Comparison of ENCODE assay signal across 11 mouse cellular contexts in the genomic region with DNA sequence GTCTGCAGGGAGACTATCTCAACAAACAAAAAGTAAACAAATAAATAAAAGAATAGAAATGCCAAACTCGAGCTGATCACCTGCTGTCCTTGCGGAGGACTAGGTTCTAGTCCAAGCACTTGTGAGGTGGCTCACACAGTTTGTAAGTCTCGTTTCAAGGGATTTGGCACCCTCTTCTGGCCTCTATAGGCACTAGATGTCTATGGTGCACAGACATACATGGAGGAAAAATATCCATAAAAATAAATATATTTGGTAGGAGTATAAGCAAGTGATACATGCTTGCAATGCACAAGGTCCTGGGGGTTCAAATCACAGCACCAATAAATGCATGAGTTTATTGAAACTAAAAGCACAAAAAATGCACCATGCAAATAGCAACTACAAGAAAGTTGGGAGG. TPM values are rescaled to one million over a fixed set of nuclear protein-coding genes. Genes with fewer than 3 reads are reported as not detected.
DNase-seq lines count a peak whose midpoint lies in the region; ATAC-seq and TF ChIP-seq lines count a peak whose summit lies in the region.
"Had no signal": no experiment of that assay in that cellular context is flagged by ENCODE, and none has a peak within 500 bp of the region (broad histone marks: within the 10 kb centered on the region; RNA-seq: fewer than 3 reads in every experiment).

No protein-coding gene starts in this region.

- peak; percentile 64; the same call in 1 of the 2 replicates for ATAC-seq in intestine, embryonic 15.5 days

- no peaks in the 10 kb centered on the region for H3K9me3 ChIP-seq in MEL (replicated peaks; ENCODE audit: insufficient read depth, low read length)
- H3K9me3 ChIP-seq in intestine, embryonic 15.5 days = no peaks in the 10 kb centered on the region
- H3K9me3 ChIP-seq: stomach, embryonic 15.5 days had no signal

- H3K4me1 ChIP-seq in MEL (ENCODE audit: control insufficient read depth in 1 of 2, insufficient read depth in 2 of 2, low read length in 2 of 2) = peaks cover 0 to 3% of the 10 kb centered on the region in 2 experiments; a peak in 2 of 4 replicates
- no peaks in the 10 kb centered on the region for H3K4me1 ChIP-seq in intestine, embryonic 15.5 days (replicated peaks)
- H3K4me1 ChIP-seq: stomach, embryonic 15.5 days had no signal

- no peak overlapping the region for H3K27ac ChIP-seq in MEL (ENCODE audit: control insufficient read depth, low read depth, low read length)
- H3K27ac ChIP-seq in intestine, embryonic 15.5 days = no peak overlapping the region
- H3K27ac ChIP-seq: macrophage; stomach, embryonic 15.5 days had no signal

- H3K9ac ChIP-seq in MEL (ENCODE audit: control insufficient read depth, low read depth, low read length, poor library complexity, severe bottlenecking) = no peak overlapping the region
- no peak overlapping the region for H3K9ac ChIP-seq in intestine, embryonic 15.5 days
- H3K9ac ChIP-seq: stomach, embryonic 15.5 days had no signal

- TF ChIP-seq POLR2A in MEL (IDR thresholded peaks at IDR 0.05; ENCODE audit: control insufficient read depth in 1 of 2, insufficient read depth in 1 of 2, low read depth in 1 of 2, low read length in 2 of 2, poor library complexity in 1 of 2) = no peak

- DNase-seq in heart, postnatal 4 days = peak; percentile 13
- no peak for DNase-seq in heart, adult 18-20 months
- DNase-seq in 416B (ENCODE audit: low read depth) (peak; percentile 75), MEL (ENCODE audit: low read depth, low spot score) (peak; percentile 75)
- no peak for DNase-seq in ovary, adult 18-20 months (ENCODE audit: low spot score)
- no peak for DNase-seq in layer of hippocampus, adult 11-12 months (ENCODE audit: low spot score)
- no peak for DNase-seq in c-Kit-positive CD71-positive TER-119-positive erythroid progenitor cells, embryonic 14.5 days (ENCODE audit: low spot score)

- no peaks in the 10 kb centered on the region for H3K79me2 ChIP-seq in MEL (ENCODE audit: control insufficient read depth, insufficient read depth, low read length, poor library complexity)

- peak; percentile 42 to 83 (median 44) for TF ChIP-seq CTCF in MEL (IDR thresholded peaks at IDR 0.05 in 2 of 3, conservative IDR thresholded peaks at IDR 0.05 in 1 of 3; ENCODE audit: control insufficient read depth in 1 of 3, insufficient read depth in 1 of 3, low read depth in 2 of 3, low read length in 3 of 3, poor library complexity in 1 of 3, severe bottlenecking in 1 of 3)

- TF ChIP-seq EP300 in MEL (IDR thresholded peaks at IDR 0.05; ENCODE audit: low read depth in 1 of 2, low read length in 2 of 2) = no peak

- no peak overlapping the region for H3K4me2 ChIP-seq in intestine, embryonic 15.5 days (replicated peaks)
- H3K4me2 ChIP-seq: stomach, embryonic 15.5 days had no signal

- TF ChIP-seq RAD21 in MEL (IDR thresholded peaks at IDR 0.05; ENCODE audit: low read depth, low read length) = peak; percentile 91

- no peak overlapping the region for H3K4me3 ChIP-seq in MEL (ENCODE audit: control insufficient read depth in 1 of 2, insufficient read depth in 1 of 2, low read depth in 2 of 2, low read length in 2 of 2)
- no peak overlapping the region for H3K4me3 ChIP-seq in intestine, embryonic 15.5 days (replicated peaks)
- H3K4me3 ChIP-seq: stomach, embryonic 15.5 days had no signal

- H3K27me3 ChIP-seq in MEL (ENCODE audit: control insufficient read depth in 1 of 2, insufficient read depth in 2 of 2, low read length in 2 of 2) = no peaks in the 10 kb centered on the region
- no peaks in the 10 kb centered on the region for H3K27me3 ChIP-seq in intestine, embryonic 15.5 days (replicated peaks)
- H3K27me3 ChIP-seq: stomach, embryonic 15.5 days had no signal

- no peaks in the 10 kb centered on the region for H3K36me3 ChIP-seq in MEL (ENCODE audit: control insufficient read depth in 1 of 2, insufficient read depth in 2 of 2, low read length in 2 of 2)
- H3K36me3 ChIP-seq in intestine, embryonic 15.5 days = 0 out of 2 replicates have a peak, but pooled peaks cover 5% of the 10 kb centered on the region
- H3K36me3 ChIP-seq: stomach, embryonic 15.5 days had no signal

- WGBS in intestine, embryonic 15.5 days = 58% methylated on average over 3 of the region's 3 CpGs

TF ChIP-seq in MEL, 35 proteins besides CTCF, POLR2A, EP300 and RAD21:
- TF ChIP-seq CHD2 (IDR thresholded peaks at IDR 0.05; ENCODE audit: low read length) (no peak), HCFC1 (IDR thresholded peaks at IDR 0.05; ENCODE audit: low read depth, low read length) (no peak), USF1 (IDR thresholded peaks at IDR 0.05; ENCODE audit: low read depth, low read length) (no peak), SMC3 (IDR thresholded peaks at IDR 0.05; ENCODE audit: low read depth, low read length) (peak; percentile 81), ZC3H11A (IDR thresholded peaks at IDR 0.05; ENCODE audit: low read depth, low read length) (peak; percentile 80)

RNA-seq across cellular contexts. Expression of a gene that starts 7.9 kb away (rescaled TPM):
- 1 to 10 TPM; 2.7 to 2.8 TPM for total RNA-seq in heart, postnatal 4 days (2021)
- total RNA-seq in heart, adult 18-20 months (2021) = 1 to 10 TPM; 1.6 to 1.8 TPM
- total RNA-seq in MEL (2012; rRNA removed) = 7.1 and 8.0 TPM in 2 replicates
- 1 to 10 TPM in 1 of 2 experiments, not detected in 1; 8.6 TPM for polyA plus RNA-seq in MEL (2012; ENCODE audit: insufficient read depth in 1 of 2, insufficient read length in 2 of 2, low read depth in 1 of 2, low replicate concordance in 2 of 2, missing spikeins in 1 of 2)
- polyA plus RNA-seq in intestine, embryonic 15.5 days (2015; fragmentation: Nextera tagmentation; extraction: Ambion mirVana) = 32.6 and 36.2 TPM in 2 replicates

RNA-seq across cellular contexts. Expression of a gene that starts 34.4 kb away (rescaled TPM):
- total RNA-seq in heart, postnatal 4 days (2021) = not detected
- not detected for total RNA-seq in heart, adult 18-20 months (2021)
- not detected in 2 replicates for total RNA-seq in MEL (2012; rRNA removed)
- under 1 TPM in 1 of 2 experiments, not detected in 1; 0.07 TPM for polyA plus RNA-seq in MEL (2012; ENCODE audit: insufficient read depth in 1 of 2, insufficient read length in 2 of 2, low read depth in 1 of 2, low replicate concordance in 2 of 2, missing spikeins in 1 of 2)
- 0.14 TPM in 1 of 2 replicates, not detected in the other for polyA plus RNA-seq in intestine, embryonic 15.5 days (2015; fragmentation: Nextera tagmentation; extraction: Ambion mirVana)
- total RNA-seq: heart, postnatal 14 days had no signal
- polyA plus RNA-seq: macrophage; stomach, embryonic 15.5 days had no signal

RNA-seq across cellular contexts. Expression of a gene that starts 38.6 kb away (rescaled TPM):
- total RNA-seq in heart, postnatal 4 days (2021) = 10 to 100 TPM in 1 of 2 experiments, 1 to 10 TPM in 1; 7.3 to 10.3 TPM
- 1 to 10 TPM; 6.8 to 7.2 TPM for total RNA-seq in heart, adult 18-20 months (2021)
- 26.7 and 28.6 TPM in 2 replicates for total RNA-seq in MEL (2012; rRNA removed)
- 10 to 100 TPM in 1 of 2 experiments, not detected in 1; 22.1 TPM for polyA plus RNA-seq in MEL (2012; ENCODE audit: insufficient read depth in 1 of 2, insufficient read length in 2 of 2, low read depth in 1 of 2, low replicate concordance in 2 of 2, missing spikeins in 1 of 2)
- 31.2 and 34.5 TPM in 2 replicates for polyA plus RNA-seq in intestine, embryonic 15.5 days (2015; fragmentation: Nextera tagmentation; extraction: Ambion mirVana)

Comparison
In these comparisons a context has a peak if more than half of its experiments do, and no peak if none do; other contexts are left out.
1. DNase-seq: peak in heart, postnatal 4 days (single experiment), 416B (single experiment) and MEL (single experiment); none in heart, adult 18-20 months (0 of 2), ovary, adult 18-20 months (single experiment), layer of hippocampus, adult 11-12 months (single experiment) and c-Kit-positive CD71-positive TER-119-positive erythroid progenitor cells, embryonic 14.5 days (single experiment).